Mouse (Mus musculus): ENCODE results near the gene Nceh1. TPM values are rescaled to one million over a fixed set of nuclear protein-coding genes. Genes with fewer than 3 reads are reported as not detected.

Nceh1 gene
- polyA plus RNA-seq, 1 experiment from 2014 or later: 11.4 TPM

DNA sequence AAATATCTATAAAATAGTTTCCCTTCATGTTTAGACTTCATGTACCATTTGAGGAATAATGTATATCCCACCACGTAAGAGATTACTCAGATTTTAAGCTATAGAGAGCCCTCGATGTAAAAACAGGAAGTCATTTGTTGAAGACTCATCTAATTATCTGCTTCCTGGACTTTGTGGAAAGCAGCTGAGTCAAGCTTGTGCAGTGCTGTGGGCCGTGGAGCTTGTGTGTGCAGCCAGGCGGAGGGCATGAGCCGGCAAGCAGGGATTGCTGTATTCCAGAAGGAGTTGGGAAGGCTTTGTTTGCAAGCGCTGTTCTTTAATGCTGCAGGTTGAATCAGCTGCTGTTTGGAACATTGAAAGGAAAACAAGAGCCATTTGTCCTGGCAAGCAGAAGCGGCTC, 27.5 kb downstream of the Nceh1 start:
- ATAC-seq (replicated peaks; ENCODE audit: insufficient number of reproducible peaks, low FRiP score, low TSS enrichment): no peak
- no peaks in the 10 kb centered on the region for H3K27me3 ChIP-seq (ENCODE audit: control insufficient read depth, insufficient read depth, low read length)
- no peak overlapping the region for H3K9ac ChIP-seq (ENCODE audit: low read depth, low read length)
- no peaks in the 10 kb centered on the region for H3K36me3 ChIP-seq (ENCODE audit: control insufficient read depth, insufficient read depth, low read length)
- no peak overlapping the region for H3K4me3 ChIP-seq (ENCODE audit: low read depth, low read length)
- no peak overlapping the region for H3K27ac ChIP-seq (ENCODE audit: low read depth, low read length)
- peaks cover 6% of the 10 kb centered on the region for H3K4me1 ChIP-seq (ENCODE audit: control insufficient read depth, insufficient read depth, low read length)
- 69% methylated on average over 7 of the region's 7 CpGs for WGBS (ENCODE audit: insufficient replicate concordance)
- no peak overlapping the region for H3K4me2 ChIP-seq
- no peaks in the 10 kb centered on the region for H3K9me3 ChIP-seq (replicated peaks; ENCODE audit: control insufficient read depth, low read length)

DNA sequence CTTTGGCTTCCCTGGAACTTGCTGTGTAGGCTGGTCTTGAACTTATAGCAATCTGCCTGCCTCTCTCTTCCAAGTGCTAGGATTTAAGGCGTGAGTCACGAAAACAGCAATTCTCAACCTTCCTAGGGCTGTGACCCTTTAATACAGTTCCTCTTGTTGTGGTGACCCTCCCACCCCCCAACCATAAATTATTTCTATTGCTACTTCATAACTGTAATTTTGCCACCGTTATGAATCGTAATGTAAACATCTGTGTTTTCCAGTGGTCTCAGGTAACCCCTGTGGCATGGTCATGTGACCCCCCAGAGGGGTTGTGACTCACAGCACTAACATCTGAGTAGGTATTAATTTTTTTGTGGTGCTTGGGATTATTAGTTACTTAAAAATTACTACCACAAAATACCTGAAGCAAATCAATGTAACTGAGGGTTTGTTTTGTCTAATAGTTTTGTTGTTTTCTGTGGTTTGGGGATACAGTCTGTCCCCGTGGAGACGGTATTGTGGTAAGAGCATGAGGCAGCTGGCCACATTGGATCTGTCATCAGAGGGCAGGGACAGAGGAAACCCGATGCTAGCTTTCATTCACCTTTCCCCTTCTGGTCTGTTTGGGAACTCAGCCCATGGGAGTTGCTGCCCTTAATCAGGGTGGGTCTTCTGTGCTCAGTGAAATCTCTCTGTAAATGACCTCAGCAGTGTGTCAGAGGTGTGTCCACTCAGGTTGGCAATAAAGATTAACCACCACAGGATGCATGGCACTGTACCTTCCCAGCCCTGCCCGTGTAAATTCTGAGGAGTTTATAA, 31.5 kb downstream of the Nceh1 start:
- Histone ChIP-seq H3K4me2 (no peak overlapping the region), H3K9me3 (replicated peaks; ENCODE audit: control insufficient read depth, low read length) (no peaks in the 10 kb centered on the region), H3K9ac (ENCODE audit: low read depth, low read length) (no peak overlapping the region), H3K27ac (ENCODE audit: low read depth, low read length) (no peak overlapping the region), H3K4me3 (ENCODE audit: low read depth, low read length) (no peak overlapping the region), H3K4me1 (ENCODE audit: control insufficient read depth, insufficient read depth, low read length) (no peaks in the 10 kb centered on the region), H3K36me3 (ENCODE audit: control insufficient read depth, insufficient read depth, low read length) (no peaks in the 10 kb centered on the region), H3K27me3 (ENCODE audit: control insufficient read depth, insufficient read depth, low read length) (no peaks in the 10 kb centered on the region)
- ATAC-seq (replicated peaks; ENCODE audit: insufficient number of reproducible peaks, low FRiP score, low TSS enrichment): no peak
- 82% methylated on average over 8 of the region's 8 CpGs for WGBS (ENCODE audit: insufficient replicate concordance)

DNA sequence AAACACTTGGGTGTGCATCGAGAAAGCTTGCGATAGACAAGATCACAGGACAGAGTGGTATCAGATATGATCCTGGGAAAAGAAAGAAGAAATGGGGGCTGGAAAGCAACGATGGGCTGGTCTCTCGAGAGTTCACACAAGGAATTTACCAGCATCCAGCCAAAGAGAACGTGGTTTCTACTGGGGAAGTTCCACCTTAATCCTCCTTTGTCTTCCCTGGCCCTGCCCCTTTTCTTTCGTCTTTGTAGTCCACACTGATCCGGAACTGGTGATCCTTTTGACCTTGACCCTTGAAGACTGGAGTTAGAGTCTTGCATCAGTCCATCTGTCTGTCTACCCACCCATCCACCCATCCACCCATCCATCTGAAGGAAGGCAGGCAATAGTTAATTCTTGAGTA, 34.6 kb downstream of the Nceh1 start:
- Histone ChIP-seq H3K9ac (ENCODE audit: low read depth, low read length) (no peak overlapping the region), H3K36me3 (ENCODE audit: control insufficient read depth, insufficient read depth, low read length) (no peaks in the 10 kb centered on the region), H3K27me3 (ENCODE audit: control insufficient read depth, insufficient read depth, low read length) (no peaks in the 10 kb centered on the region), H3K9me3 (replicated peaks; ENCODE audit: control insufficient read depth, low read length) (no peaks in the 10 kb centered on the region), H3K4me3 (ENCODE audit: low read depth, low read length) (no peak overlapping the region), H3K4me2 (no peak overlapping the region), H3K27ac (ENCODE audit: low read depth, low read length) (no peak overlapping the region), H3K4me1 (ENCODE audit: control insufficient read depth, insufficient read depth, low read length) (no peaks in the 10 kb centered on the region)
- WGBS (ENCODE audit: insufficient replicate concordance): 91% methylated on average over 7 of the region's 7 CpGs
- no peak for ATAC-seq (replicated peaks; ENCODE audit: insufficient number of reproducible peaks, low FRiP score, low TSS enrichment)

DNA sequence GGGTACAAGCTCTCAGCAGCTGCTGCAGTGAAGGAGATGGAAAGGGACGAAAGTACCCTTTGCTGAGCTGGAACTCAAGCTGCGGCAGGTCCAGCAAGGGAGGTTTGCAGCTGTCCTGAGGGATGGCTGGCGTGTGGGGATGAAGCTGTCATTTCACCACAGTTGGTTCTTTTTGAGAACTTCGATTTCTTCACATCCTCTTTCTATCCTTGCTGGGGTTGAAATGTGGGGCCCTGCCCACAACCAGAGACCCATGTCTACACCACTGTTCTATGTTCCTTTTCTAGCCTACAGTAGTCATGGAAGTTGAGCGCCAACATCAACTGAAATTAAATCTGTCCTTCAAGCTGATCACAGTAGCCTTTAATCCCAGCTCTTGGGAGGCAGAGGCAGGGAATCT, 35.8 kb downstream of the Nceh1 start:
- H3K27me3 ChIP-seq (ENCODE audit: control insufficient read depth, insufficient read depth, low read length): no peaks in the 10 kb centered on the region
- H3K4me2 ChIP-seq: no peak overlapping the region
- H3K4me3 ChIP-seq (ENCODE audit: low read depth, low read length): no peak overlapping the region
- 81% methylated on average over 5 of the region's 5 CpGs for WGBS (ENCODE audit: insufficient replicate concordance)
- H3K27ac ChIP-seq (ENCODE audit: low read depth, low read length): no peak overlapping the region
- no peaks in the 10 kb centered on the region for H3K4me1 ChIP-seq (ENCODE audit: control insufficient read depth, insufficient read depth, low read length)
- H3K9ac ChIP-seq (ENCODE audit: low read depth, low read length): no peak overlapping the region
- H3K9me3 ChIP-seq (replicated peaks; ENCODE audit: control insufficient read depth, low read length): no peaks in the 10 kb centered on the region
- no peaks in the 10 kb centered on the region for H3K36me3 ChIP-seq (ENCODE audit: control insufficient read depth, insufficient read depth, low read length)
- ATAC-seq (replicated peaks; ENCODE audit: insufficient number of reproducible peaks, low FRiP score, low TSS enrichment): no peak

DNA sequence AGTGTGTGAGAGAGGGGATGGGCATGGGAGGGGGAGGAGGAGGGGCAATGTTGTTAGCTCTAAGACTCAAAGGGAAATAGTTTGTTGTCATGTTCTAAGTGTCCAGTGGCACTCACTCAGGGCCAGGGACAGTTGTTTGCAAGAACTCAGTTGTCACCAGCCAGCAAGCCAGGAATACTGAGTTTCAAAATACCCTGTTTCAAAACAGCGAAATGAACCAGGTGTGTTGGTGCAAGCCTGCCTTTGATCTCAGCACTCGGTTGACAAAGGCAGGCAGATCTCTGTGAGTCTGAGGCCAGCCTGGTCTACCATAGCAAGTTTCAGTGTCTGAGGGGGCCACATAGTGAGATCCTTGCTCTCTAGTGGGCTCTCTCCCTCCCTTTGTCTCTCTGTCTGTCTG, 39.3 kb downstream of the Nceh1 start:
- H3K9me3 ChIP-seq (replicated peaks; ENCODE audit: control insufficient read depth, low read length): no peaks in the 10 kb centered on the region
- no peaks in the 10 kb centered on the region for H3K4me1 ChIP-seq (ENCODE audit: control insufficient read depth, insufficient read depth, low read length)
- no peak overlapping the region for H3K27ac ChIP-seq (ENCODE audit: low read depth, low read length)
- H3K4me3 ChIP-seq (ENCODE audit: low read depth, low read length): no peak overlapping the region
- H3K36me3 ChIP-seq (ENCODE audit: control insufficient read depth, insufficient read depth, low read length): no peaks in the 10 kb centered on the region
- H3K27me3 ChIP-seq (ENCODE audit: control insufficient read depth, insufficient read depth, low read length): no peaks in the 10 kb centered on the region
- no peak overlapping the region for H3K9ac ChIP-seq (ENCODE audit: low read depth, low read length)
- WGBS (ENCODE audit: insufficient replicate concordance): 66% methylated on average over 2 of the region's 2 CpGs
- no peak for ATAC-seq (replicated peaks; ENCODE audit: insufficient number of reproducible peaks, low FRiP score, low TSS enrichment)
- no peak overlapping the region for H3K4me2 ChIP-seq

DNA sequence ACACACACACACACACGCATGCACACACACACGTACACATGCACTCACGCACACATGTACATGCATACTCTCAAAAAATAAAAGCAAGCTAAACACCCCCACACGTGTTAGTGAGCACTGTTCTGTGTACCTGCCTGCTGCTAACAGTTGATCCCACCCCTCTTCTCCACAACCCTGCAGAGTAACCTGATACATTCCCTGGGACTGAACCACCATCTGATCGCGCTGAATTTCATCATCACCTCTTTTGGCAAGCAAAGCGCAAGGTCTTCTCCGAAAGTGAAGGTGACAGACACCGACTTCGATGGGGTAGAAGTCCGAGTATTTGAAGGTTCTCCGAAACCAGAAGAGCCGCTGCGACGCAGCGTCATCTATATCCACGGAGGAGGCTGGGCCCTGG, 39.7 kb downstream of the Nceh1 start:
- no peaks in the 10 kb centered on the region for H3K4me1 ChIP-seq (ENCODE audit: control insufficient read depth, insufficient read depth, low read length)
- H3K36me3 ChIP-seq (ENCODE audit: control insufficient read depth, insufficient read depth, low read length): no peaks in the 10 kb centered on the region
- no peaks in the 10 kb centered on the region for H3K9me3 ChIP-seq (replicated peaks; ENCODE audit: control insufficient read depth, low read length)
- H3K4me3 ChIP-seq (ENCODE audit: low read depth, low read length): no peak overlapping the region
- no peak for ATAC-seq (replicated peaks; ENCODE audit: insufficient number of reproducible peaks, low FRiP score, low TSS enrichment)
- no peaks in the 10 kb centered on the region for H3K27me3 ChIP-seq (ENCODE audit: control insufficient read depth, insufficient read depth, low read length)
- H3K27ac ChIP-seq (ENCODE audit: low read depth, low read length): no peak overlapping the region
- WGBS (ENCODE audit: insufficient replicate concordance): 61% methylated on average over 17 of the region's 17 CpGs
- H3K4me2 ChIP-seq: no peak overlapping the region
- no peak overlapping the region for H3K9ac ChIP-seq (ENCODE audit: low read depth, low read length)

DNA sequence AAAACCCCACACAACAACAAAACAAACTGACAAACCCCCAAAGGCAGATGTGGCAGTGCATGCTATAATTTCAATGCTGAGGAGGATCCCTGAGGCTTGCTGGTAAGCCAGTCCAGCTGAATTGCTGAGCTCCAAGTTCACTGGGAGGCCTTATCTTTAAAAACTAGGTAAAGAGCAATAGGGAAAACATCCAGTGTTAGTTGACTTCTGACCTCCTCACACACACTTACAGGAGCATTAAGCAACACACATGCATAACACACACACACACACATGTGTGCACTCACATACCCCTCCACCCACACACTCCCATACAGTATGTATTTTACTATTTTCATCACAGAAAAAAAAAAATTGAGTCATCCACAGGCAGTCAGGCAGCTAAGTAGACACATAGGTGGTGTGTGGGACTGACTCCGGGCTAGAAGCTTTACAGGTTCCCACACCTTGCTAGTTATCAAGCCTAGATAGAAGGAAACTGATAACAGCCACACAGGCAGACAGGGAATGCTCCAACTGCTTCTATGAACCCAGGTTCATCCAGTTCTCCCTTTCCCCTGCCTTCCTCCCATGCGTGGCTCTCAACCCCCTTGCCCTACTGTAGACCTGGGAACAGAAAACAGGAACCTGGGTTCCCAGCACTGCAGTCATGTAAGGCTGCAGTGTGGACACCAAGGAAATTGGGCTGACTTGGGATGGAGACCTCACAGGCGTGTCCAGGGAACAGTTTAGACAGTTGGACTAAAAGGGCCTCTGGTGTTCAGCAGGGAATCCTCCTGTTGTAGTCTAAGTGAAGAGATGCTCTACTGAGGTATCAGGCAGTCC, 45.1 kb downstream of the Nceh1 start:
- Histone ChIP-seq H3K9ac (ENCODE audit: low read depth, low read length) (no peak overlapping the region), H3K9me3 (replicated peaks; ENCODE audit: control insufficient read depth, low read length) (no peaks in the 10 kb centered on the region), H3K4me3 (ENCODE audit: low read depth, low read length) (no peak overlapping the region), H3K27me3 (ENCODE audit: control insufficient read depth, insufficient read depth, low read length) (no peaks in the 10 kb centered on the region), H3K27ac (ENCODE audit: low read depth, low read length) (no peak overlapping the region), H3K4me2 (no peak overlapping the region), H3K36me3 (ENCODE audit: control insufficient read depth, insufficient read depth, low read length) (no peaks in the 10 kb centered on the region), H3K4me1 (ENCODE audit: control insufficient read depth, insufficient read depth, low read length) (no peaks in the 10 kb centered on the region)
- 68% methylated on average over 3 of the region's 3 CpGs for WGBS (ENCODE audit: insufficient replicate concordance)
- no peak for ATAC-seq (replicated peaks; ENCODE audit: insufficient number of reproducible peaks, low FRiP score, low TSS enrichment)

DNA sequence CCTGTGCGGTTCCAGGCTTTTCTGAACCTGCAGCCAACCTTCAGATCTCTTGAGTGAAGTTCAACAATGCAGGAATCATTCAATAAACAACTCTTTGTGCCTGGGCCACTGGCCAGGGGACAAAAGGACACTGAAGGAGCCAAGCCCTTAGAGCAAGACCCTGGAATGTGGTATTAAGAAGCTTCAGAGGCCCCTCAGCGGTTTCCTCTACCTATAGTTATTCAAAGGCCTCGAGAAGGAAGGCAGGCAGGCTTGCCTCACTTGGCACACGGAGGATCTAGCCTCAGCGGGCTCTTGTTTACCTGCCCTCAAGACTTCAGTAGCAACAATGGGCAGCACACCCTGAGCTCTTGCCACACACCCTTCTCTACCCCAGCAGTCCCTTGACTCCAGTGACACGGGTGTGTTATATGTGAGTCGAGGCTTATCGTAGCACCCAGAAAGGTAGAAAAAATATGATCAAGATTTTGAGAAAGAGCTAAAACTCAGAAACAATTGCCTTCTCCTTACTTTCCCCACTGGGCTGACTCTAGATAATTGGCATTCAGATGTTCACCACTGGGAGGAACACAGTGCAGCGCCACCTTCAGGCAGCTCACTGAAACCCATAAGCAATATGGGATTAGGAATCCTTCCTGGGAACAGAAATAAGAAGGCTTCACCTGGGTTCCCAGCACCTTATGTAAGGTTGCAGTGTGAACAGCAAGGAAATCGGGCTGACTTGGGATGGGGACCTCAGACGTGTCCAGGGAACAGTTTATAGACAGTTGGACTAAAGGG, 46.0 kb downstream of the Nceh1 start:
- Histone ChIP-seq H3K27me3 (ENCODE audit: control insufficient read depth, insufficient read depth, low read length) (no peaks in the 10 kb centered on the region), H3K4me2 (no peak overlapping the region), H3K36me3 (ENCODE audit: control insufficient read depth, insufficient read depth, low read length) (no peaks in the 10 kb centered on the region), H3K4me1 (ENCODE audit: control insufficient read depth, insufficient read depth, low read length) (no peaks in the 10 kb centered on the region), H3K27ac (ENCODE audit: low read depth, low read length) (no peak overlapping the region), H3K4me3 (ENCODE audit: low read depth, low read length) (no peak overlapping the region), H3K9ac (ENCODE audit: low read depth, low read length) (no peak overlapping the region), H3K9me3 (replicated peaks; ENCODE audit: control insufficient read depth, low read length) (no peaks in the 10 kb centered on the region)
- ATAC-seq (replicated peaks; ENCODE audit: insufficient number of reproducible peaks, low FRiP score, low TSS enrichment): no peak
- WGBS (ENCODE audit: insufficient replicate concordance): 78% methylated on average over 11 of the region's 11 CpGs
